Mouse (Mus musculus): Measurements from ENCODE around the gene Phactr3. TPM values are rescaled to one million over a fixed set of nuclear protein-coding genes. Genes with fewer than 3 reads are reported as not detected.
A peak's percentile ranks its signal among the peaks of the same experiment; 100 is the strongest.

Phactr3 gene
- polyA plus RNA-seq, 1 experiment, result not detected

DNA sequence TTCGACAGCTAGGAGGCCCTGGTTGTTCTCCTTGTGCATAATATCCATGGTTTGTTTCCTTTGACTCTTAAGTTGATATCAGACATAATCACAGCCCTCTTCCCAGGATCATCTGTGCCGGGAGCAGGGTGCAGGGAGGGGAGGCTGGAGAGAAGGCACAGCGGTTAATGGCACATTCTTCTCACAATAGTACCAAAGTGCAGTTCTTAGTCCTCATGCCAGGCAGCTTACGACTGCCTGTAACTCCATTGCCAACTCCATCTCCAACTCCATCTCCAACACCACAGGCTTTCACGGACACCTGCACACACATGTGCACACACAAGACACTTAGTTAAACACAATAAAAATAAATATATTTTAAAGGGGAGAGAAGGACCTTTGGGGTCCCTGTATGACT, 11.8 kb downstream of the Phactr3 start:
- Histone ChIP-seq H3K4me3 (ENCODE audit: insufficient read depth, low read depth, low read length) (no peak overlapping the region), H3K4me1 (ENCODE audit: control insufficient read depth, insufficient read depth, low read length) (peaks cover 14% of the 10 kb centered on the region), H3K27ac (ENCODE audit: insufficient read depth, low read depth, low read length) (no peak overlapping the region)
- TF ChIP-seq POLR2A (IDR thresholded peaks at IDR 0.05; ENCODE audit: insufficient read depth, low read depth, low read length), result no peak
- no peak for TF ChIP-seq CTCF (IDR thresholded peaks at IDR 0.05; ENCODE audit: insufficient read depth, low read depth, low read length)
- WGBS, result 65% methylated on average over 5 of the region's 5 CpGs

DNA sequence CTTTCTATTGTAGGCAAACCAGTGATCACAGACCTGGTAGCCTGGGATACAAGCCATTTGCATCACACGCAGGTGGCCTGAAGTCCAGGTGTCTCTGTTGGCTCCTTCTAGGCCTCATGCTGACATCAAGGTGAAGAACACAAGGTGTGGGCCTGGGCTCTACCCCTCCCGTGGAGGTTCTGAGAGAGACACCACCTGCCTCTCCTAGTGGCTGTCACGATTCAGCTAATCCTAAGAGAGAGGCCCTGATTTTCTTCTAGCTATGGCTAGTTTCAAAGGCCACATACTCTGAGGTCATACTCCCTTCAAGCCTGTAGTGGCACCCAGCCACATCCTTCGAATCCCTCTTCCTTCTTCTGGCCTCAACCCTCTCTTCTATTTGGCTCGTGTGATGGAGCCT, 12.2 kb downstream of the Phactr3 start:
- peaks cover 14% of the 10 kb centered on the region for H3K4me1 ChIP-seq (ENCODE audit: control insufficient read depth, insufficient read depth, low read length)
- TF ChIP-seq POLR2A (IDR thresholded peaks at IDR 0.05; ENCODE audit: insufficient read depth, low read depth, low read length) (no peak), CTCF (IDR thresholded peaks at IDR 0.05; ENCODE audit: insufficient read depth, low read depth, low read length) (no peak)
- WGBS, result 81% methylated on average over 5 of the region's 5 CpGs

DNA sequence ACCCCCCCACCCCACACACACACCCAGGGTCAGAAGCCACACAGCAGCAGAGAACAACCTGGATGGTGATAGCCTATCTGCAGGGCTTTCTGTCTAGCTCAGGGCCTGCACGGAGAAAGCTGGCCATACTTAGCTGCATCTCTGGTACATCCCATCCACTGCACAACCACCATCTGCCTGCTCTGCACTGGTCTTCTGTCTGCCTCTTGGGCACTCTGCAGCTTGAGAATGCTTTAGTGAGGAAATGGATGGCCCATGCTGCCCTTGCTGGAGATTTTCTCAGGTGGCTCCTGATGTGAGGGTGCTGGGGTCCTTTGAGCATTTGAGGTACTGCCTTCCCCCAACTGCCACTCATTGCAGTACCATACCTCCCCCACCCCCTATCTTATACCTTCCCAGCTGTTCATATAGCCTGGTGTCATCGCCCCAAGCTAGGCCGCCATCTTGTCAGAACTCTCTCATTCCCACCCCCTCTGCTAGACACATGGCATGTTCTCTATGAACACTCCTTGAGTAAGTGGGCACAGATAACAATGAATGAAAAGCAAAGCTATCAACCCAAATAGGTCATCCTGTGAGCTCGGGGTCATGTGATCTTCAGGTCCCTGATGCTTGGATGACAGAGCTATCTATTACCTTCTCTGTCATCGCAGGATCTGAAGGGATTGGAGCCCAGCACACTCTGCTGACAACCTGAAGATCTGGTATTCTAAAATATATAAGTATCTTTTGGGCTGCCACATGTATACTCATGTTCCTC, 13.0 kb downstream of the Phactr3 start:
- 93% methylated on average over 5 of the region's 5 CpGs for WGBS
- peaks cover 14% of the 10 kb centered on the region for H3K4me1 ChIP-seq (ENCODE audit: control insufficient read depth, insufficient read depth, low read length)
- H3K27ac ChIP-seq (ENCODE audit: insufficient read depth, low read depth, low read length), result no peak overlapping the region
- H3K4me3 ChIP-seq (ENCODE audit: insufficient read depth, low read depth, low read length), result no peak overlapping the region
- TF ChIP-seq POLR2A (IDR thresholded peaks at IDR 0.05; ENCODE audit: insufficient read depth, low read depth, low read length), result no peak

More for the DNA sequence above, 12.2 kb downstream of the Phactr3 start:
- no peak overlapping the region for H3K4me3 ChIP-seq (ENCODE audit: insufficient read depth, low read depth, low read length)
- no peak overlapping the region for H3K27ac ChIP-seq (ENCODE audit: insufficient read depth, low read depth, low read length)

DNA sequence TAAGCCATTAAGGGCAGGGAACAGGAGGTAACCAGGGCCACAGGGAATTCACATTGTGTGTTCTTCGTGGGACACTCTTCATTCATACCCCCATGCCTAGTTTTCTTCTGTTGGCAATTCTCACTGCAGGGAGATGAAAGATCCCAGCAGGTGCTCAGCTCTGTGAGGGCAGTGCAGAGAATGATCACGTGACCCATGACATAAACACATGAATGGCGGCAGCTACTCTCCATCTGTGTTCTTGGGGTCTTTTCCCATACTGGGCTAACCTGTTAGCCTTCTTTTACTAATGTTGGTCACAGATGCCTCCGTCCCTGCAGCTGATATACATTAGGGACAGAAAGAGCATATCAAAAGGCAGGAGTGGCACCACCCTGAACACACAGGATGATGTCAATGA, 16.9 kb downstream of the Phactr3 start:
- 51% methylated on average over 4 of the region's 4 CpGs for WGBS
- TF ChIP-seq POLR2A (IDR thresholded peaks at IDR 0.05; ENCODE audit: insufficient read depth, low read depth, low read length) (no peak), CTCF (IDR thresholded peaks at IDR 0.05; ENCODE audit: insufficient read depth, low read depth, low read length) (no peak)
- Histone ChIP-seq H3K4me3 (ENCODE audit: insufficient read depth, low read depth, low read length) (no peak overlapping the region), H3K4me1 (ENCODE audit: control insufficient read depth, insufficient read depth, low read length) (no peaks in the 10 kb centered on the region), H3K27ac (ENCODE audit: insufficient read depth, low read depth, low read length) (no peak overlapping the region)

DNA sequence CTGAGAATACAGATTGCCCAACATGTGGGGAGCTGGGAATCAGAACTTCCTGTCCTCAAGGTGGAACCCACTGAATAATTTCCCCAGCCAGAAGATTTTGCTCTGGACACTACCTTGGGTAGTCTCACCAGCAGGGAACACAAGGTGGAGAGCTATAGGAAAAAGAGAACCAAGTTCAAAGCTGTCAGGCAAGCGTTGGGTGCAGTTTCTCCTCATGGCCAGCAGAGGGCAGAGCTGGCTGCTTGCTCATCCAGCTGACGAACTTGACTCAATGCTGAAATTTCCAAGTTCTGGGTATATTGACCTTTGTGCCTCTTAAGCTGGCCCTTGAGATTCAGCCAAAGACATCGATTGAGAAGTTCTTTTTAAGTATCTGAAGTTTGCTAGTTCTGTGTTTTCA, 18.7 kb downstream of the Phactr3 start:
- H3K4me1 ChIP-seq (ENCODE audit: control insufficient read depth, insufficient read depth, low read length), result peaks cover 5% of the 10 kb centered on the region
- no peak overlapping the region for H3K27ac ChIP-seq (ENCODE audit: insufficient read depth, low read depth, low read length)
- peak; percentile 83 for TF ChIP-seq CTCF (IDR thresholded peaks at IDR 0.05; ENCODE audit: insufficient read depth, low read depth, low read length)
- TF ChIP-seq POLR2A (IDR thresholded peaks at IDR 0.05; ENCODE audit: insufficient read depth, low read depth, low read length), result no peak
- H3K4me3 ChIP-seq (ENCODE audit: insufficient read depth, low read depth, low read length), result no peak overlapping the region
- 5% methylated on average over 3 of the region's 3 CpGs for WGBS

DNA sequence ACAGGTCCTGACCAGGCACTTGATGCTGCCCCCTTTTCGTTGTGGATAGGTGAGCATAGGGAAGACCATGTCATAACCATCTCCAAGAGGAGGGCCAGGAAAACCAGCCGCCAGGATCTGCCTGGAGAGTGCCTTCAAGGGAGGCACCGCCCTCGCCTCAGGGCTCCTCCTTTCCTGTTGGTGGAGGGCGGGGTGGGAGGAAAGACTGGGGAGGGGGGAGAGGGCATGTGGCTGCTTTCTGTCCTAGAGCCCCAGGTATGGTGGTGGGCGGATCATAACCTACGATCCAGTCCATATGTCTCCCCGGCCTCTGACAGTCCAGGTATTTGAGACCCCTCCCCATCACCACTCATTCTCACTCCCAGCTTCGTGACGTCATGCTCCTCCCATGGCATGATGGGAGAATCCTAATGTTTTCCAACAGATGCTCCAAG, 22.7 kb downstream of the Phactr3 start:
- WGBS, result 1% methylated on average over 10 of the region's 10 CpGs
- no peak for TF ChIP-seq CTCF (IDR thresholded peaks at IDR 0.05; ENCODE audit: insufficient read depth, low read depth, low read length)
- TF ChIP-seq POLR2A (IDR thresholded peaks at IDR 0.05; ENCODE audit: insufficient read depth, low read depth, low read length), result no peak
- H3K4me3 ChIP-seq (ENCODE audit: insufficient read depth, low read depth, low read length), result peak overlapping the region; percentile 50
- peak overlapping the region; percentile 50; the same call in 1 of the 2 replicates for H3K27ac ChIP-seq (ENCODE audit: insufficient read depth, low read depth, low read length)
- H3K4me1 ChIP-seq (ENCODE audit: control insufficient read depth, insufficient read depth, low read length), result peaks cover 17% of the 10 kb centered on the region

DNA sequence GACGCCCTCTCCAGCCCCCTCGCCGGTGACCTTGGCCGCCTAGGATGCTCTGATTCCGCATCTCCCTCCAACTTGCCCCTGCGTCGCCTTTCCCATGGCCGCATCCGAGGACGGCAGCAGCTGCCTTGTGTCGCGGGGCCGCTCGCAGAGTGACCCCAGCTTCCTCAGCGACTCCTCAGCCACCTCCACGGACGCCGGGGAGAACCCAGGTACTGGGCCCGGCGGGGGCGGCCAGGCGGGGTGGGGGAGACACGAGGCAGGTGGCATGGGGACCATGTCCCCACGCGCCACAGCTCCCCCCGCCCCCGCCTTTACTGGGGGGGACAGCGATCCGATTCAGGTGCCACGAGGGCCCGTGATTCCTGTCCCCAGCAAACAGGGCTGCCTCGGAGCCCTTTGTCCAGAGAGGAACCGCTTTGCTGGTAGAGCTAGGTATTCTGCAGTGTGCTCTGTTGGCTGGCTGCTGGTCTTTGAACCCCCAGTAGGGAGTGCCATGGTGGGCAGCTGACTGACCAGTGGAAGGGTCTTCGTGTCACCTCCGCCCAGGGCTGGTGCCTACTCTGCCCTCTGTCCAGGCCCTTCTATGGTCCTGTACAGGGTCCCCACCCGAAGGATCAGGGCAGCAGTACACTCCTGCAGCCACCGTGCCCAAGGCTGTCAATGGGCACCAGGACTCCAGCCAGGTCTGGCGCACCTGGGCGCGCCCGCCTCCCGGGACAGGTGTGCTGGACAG, 23.7 kb downstream of the Phactr3 start:
- Histone ChIP-seq H3K27ac (ENCODE audit: insufficient read depth, low read depth, low read length) (peak overlapping the region; percentile 92), H3K4me3 (ENCODE audit: insufficient read depth, low read depth, low read length) (peak overlapping the region; percentile 64), H3K4me1 (ENCODE audit: control insufficient read depth, insufficient read depth, low read length) (peaks cover 23% of the 10 kb centered on the region)
- whole genome bisulfite sequencing, result 8% methylated on average over 41 of the region's 42 CpGs
- TF ChIP-seq CTCF (IDR thresholded peaks at IDR 0.05; ENCODE audit: insufficient read depth, low read depth, low read length) (no peak), POLR2A (IDR thresholded peaks at IDR 0.05; ENCODE audit: insufficient read depth, low read depth, low read length) (0 out of 2 replicates have a peak, but pooled peaks have one; percentile 35)

DNA sequence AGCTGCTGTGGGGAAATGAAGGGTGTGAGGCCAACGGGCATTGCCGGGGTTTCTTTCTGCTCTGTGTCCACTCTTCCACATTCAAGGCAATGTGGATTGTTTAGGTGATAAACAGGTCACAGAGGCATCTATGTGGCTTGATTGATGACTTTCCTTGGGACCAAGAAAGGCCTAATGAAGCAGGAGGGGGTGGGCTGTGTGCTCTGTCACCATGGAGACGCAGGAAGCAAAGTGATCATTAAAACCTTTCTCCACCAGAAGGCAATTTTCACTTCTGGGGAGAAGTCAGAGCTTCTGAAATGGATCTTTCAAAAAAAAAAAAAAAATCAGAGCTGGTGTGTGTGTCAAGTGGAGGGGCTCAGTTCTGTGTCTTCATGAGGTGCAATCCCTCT, 24.2 kb downstream of the Phactr3 start:
- WGBS, result 18% methylated on average over 3 of the region's 3 CpGs
- no peak for TF ChIP-seq POLR2A (IDR thresholded peaks at IDR 0.05; ENCODE audit: insufficient read depth, low read depth, low read length)
- TF ChIP-seq CTCF (IDR thresholded peaks at IDR 0.05; ENCODE audit: insufficient read depth, low read depth, low read length), result no peak
- peak overlapping the region; percentile 92 for H3K27ac ChIP-seq (ENCODE audit: insufficient read depth, low read depth, low read length)
- peaks cover 23% of the 10 kb centered on the region for H3K4me1 ChIP-seq (ENCODE audit: control insufficient read depth, insufficient read depth, low read length)
- H3K4me3 ChIP-seq (ENCODE audit: insufficient read depth, low read depth, low read length), result peak overlapping the region; percentile 64

DNA sequence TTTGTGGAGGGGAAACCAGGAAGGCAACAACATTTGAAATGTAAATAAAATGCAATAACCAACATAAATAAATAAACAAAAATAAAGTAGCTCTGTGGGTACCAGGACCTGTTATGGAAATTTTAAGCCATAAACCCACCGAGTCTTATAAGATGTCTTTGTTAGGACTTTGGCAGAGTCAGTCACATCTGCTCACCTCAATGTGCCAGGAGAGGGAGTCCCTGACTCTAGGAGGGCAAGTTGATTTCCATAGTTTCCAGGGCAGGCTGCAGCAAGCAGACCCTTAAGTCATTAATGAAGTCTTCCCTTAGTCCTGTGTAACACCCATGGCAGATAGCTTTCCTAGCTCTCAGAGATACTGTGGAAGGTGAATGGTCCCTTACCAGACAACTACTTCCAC, 25.1 kb downstream of the Phactr3 start:
- no peak for TF ChIP-seq CTCF (IDR thresholded peaks at IDR 0.05; ENCODE audit: insufficient read depth, low read depth, low read length)
- TF ChIP-seq POLR2A (IDR thresholded peaks at IDR 0.05; ENCODE audit: insufficient read depth, low read depth, low read length), result no peak
- 12% methylated on average over 1 of the region's 1 CpGs for WGBS
- H3K4me3 ChIP-seq (ENCODE audit: insufficient read depth, low read depth, low read length), result peak overlapping the region; percentile 45
- peaks cover 27% of the 10 kb centered on the region for H3K4me1 ChIP-seq (ENCODE audit: control insufficient read depth, insufficient read depth, low read length)
- H3K27ac ChIP-seq (ENCODE audit: insufficient read depth, low read depth, low read length), result no peak overlapping the region

Data from olfactory bulb, adult 2 months (tissue).